Mouse (Mus musculus): ENCODE measurements around the gene Olfr571. TPM values are rescaled to one million over a fixed set of nuclear protein-coding genes. Genes with fewer than 3 reads are reported as not detected.

Gene Olfr571
- polyA plus RNA-seq, 1 experiment: not detected

GRCm38 (mm10) chr7:102924109-102924508 lies 6.8 kb upstream of the Olfr571 start, which contains the start of gene Olfr572:
TSS of gene Olfr572 (plus strand) at chr7:102924409.
- Histone ChIP-seq H3K36me3 (ENCODE audit: control insufficient read depth, insufficient read depth) (no peaks in the 10 kb centered on the region), H3K4me2 (ENCODE audit: low read depth) (no peak within 1 kb of the TSS), H3K4me3 (no peak within 1 kb of the TSS), H3ac (ENCODE audit: control insufficient read depth, insufficient read length) (no peak within 1 kb of the TSS), H3K27me3 (ENCODE audit: control insufficient read depth, insufficient read depth, insufficient read length) (no peaks in the 10 kb centered on the region), H3K79me2 (ENCODE audit: control insufficient read depth, insufficient read depth) (no peaks in the 10 kb centered on the region)
- TF ChIP-seq SRF (IDR thresholded peaks at IDR 0.05; ENCODE audit: control insufficient read depth, insufficient read length, low read depth) (no peak), CEBPB (IDR thresholded peaks at IDR 0.05; ENCODE audit: insufficient read depth, poor library complexity, severe bottlenecking) (no peak), POLR2A (IDR thresholded peaks at IDR 0.05; ENCODE audit: insufficient read length, low read depth) (no peak), MYOD1 (IDR thresholded peaks at IDR 0.05; ENCODE audit: control insufficient read depth in 1 of 3, insufficient read length in 2 of 3, low read depth in 2 of 3) (no peak), E2F4 (IDR thresholded peaks at IDR 0.05; ENCODE audit: insufficient read depth) (no peak), REST (IDR thresholded peaks at IDR 0.05; ENCODE audit: insufficient read depth, insufficient read length) (no peak)

GRCm38 (mm10) chr7:102919632-102920031 lies 2.3 kb upstream of the Olfr571 start:
- Histone ChIP-seq H3ac (ENCODE audit: control insufficient read depth, insufficient read length) (no peak overlapping the region), H3K4me2 (ENCODE audit: low read depth) (no peak overlapping the region), H3K36me3 (ENCODE audit: control insufficient read depth, insufficient read depth) (no peaks in the 10 kb centered on the region), H3K4me3 (no peak overlapping the region), H3K27me3 (ENCODE audit: control insufficient read depth, insufficient read depth, insufficient read length) (no peaks in the 10 kb centered on the region), H3K79me2 (ENCODE audit: control insufficient read depth, insufficient read depth) (no peaks in the 10 kb centered on the region)
- TF ChIP-seq POLR2AphosphoS2 (IDR thresholded peaks at IDR 0.05; ENCODE audit: insufficient read length, low read depth): no peak
- TF ChIP-seq MYOD1 (IDR thresholded peaks at IDR 0.05; ENCODE audit: control insufficient read depth in 1 of 3, insufficient read length in 2 of 3, low read depth in 2 of 3): no peak
- no peak for TF ChIP-seq SRF (IDR thresholded peaks at IDR 0.05; ENCODE audit: control insufficient read depth, insufficient read length, low read depth)
- no peak for TF ChIP-seq E2F4 (IDR thresholded peaks at IDR 0.05; ENCODE audit: insufficient read depth)
- no peak for TF ChIP-seq MAX (IDR thresholded peaks at IDR 0.05; ENCODE audit: low read depth)
- TF ChIP-seq USF1 (IDR thresholded peaks at IDR 0.05; ENCODE audit: low read depth): no peak
- no peak for TF ChIP-seq TCF3 (IDR thresholded peaks at IDR 0.05; ENCODE audit: insufficient read length, low read depth)
- TF ChIP-seq POLR2A (IDR thresholded peaks at IDR 0.05; ENCODE audit: insufficient read length, low read depth): no peak
- TF ChIP-seq MYOG (IDR thresholded peaks at IDR 0.05; ENCODE audit: control insufficient read depth in 1 of 3, insufficient read depth in 1 of 3, insufficient read length in 2 of 3, low read depth in 2 of 3): no peak
- TF ChIP-seq CEBPB (IDR thresholded peaks at IDR 0.05; ENCODE audit: insufficient read depth, poor library complexity, severe bottlenecking): no peak
- no peak for TF ChIP-seq REST (IDR thresholded peaks at IDR 0.05; ENCODE audit: insufficient read depth, insufficient read length)
- no peak for TF ChIP-seq TCF12 (IDR thresholded peaks at IDR 0.05; ENCODE audit: insufficient read depth, poor library complexity, severe bottlenecking)

GRCm38 (mm10) chr7:102916405-102916804 lies 931 bp downstream of the Olfr571 start:
- Histone ChIP-seq H3K36me3 (ENCODE audit: control insufficient read depth, insufficient read depth) (no peaks in the 10 kb centered on the region), H3K79me2 (ENCODE audit: control insufficient read depth, insufficient read depth) (no peaks in the 10 kb centered on the region), H3ac (ENCODE audit: control insufficient read depth, insufficient read length) (no peak overlapping the region), H3K4me3 (no peak overlapping the region), H3K27me3 (ENCODE audit: control insufficient read depth, insufficient read depth, insufficient read length) (no peaks in the 10 kb centered on the region), H3K4me2 (ENCODE audit: low read depth) (no peak overlapping the region)
- TF ChIP-seq POLR2AphosphoS2 (IDR thresholded peaks at IDR 0.05; ENCODE audit: insufficient read length, low read depth) (no peak), POLR2A (IDR thresholded peaks at IDR 0.05; ENCODE audit: insufficient read length, low read depth) (no peak), E2F4 (IDR thresholded peaks at IDR 0.05; ENCODE audit: insufficient read depth) (no peak), TCF3 (IDR thresholded peaks at IDR 0.05; ENCODE audit: insufficient read length, low read depth) (no peak), USF1 (IDR thresholded peaks at IDR 0.05; ENCODE audit: low read depth) (no peak), TCF12 (IDR thresholded peaks at IDR 0.05; ENCODE audit: insufficient read depth, poor library complexity, severe bottlenecking) (no peak), MYOG (IDR thresholded peaks at IDR 0.05; ENCODE audit: control insufficient read depth in 1 of 3, insufficient read depth in 1 of 3, insufficient read length in 2 of 3, low read depth in 2 of 3) (no peak), CEBPB (IDR thresholded peaks at IDR 0.05; ENCODE audit: insufficient read depth, poor library complexity, severe bottlenecking) (no peak), MYOD1 (IDR thresholded peaks at IDR 0.05; ENCODE audit: control insufficient read depth in 1 of 3, insufficient read length in 2 of 3, low read depth in 2 of 3) (no peak), MAX (IDR thresholded peaks at IDR 0.05; ENCODE audit: low read depth) (no peak)

- Histone ChIP-seq H3ac (ENCODE audit: control insufficient read depth, insufficient read length) (no peak overlapping the region), H3K27me3 (ENCODE audit: control insufficient read depth, insufficient read depth, insufficient read length) (no peaks in the 10 kb centered on the region), H3K36me3 (ENCODE audit: control insufficient read depth, insufficient read depth) (no peaks in the 10 kb centered on the region), H3K4me2 (ENCODE audit: low read depth) (no peak overlapping the region), H3K4me3 (no peak overlapping the region), H3K79me2 (ENCODE audit: control insufficient read depth, insufficient read depth) (no peaks in the 10 kb centered on the region)
- TF ChIP-seq TCF3 (IDR thresholded peaks at IDR 0.05; ENCODE audit: insufficient read length, low read depth): no peak
- TF ChIP-seq MYOD1 (IDR thresholded peaks at IDR 0.05; ENCODE audit: control insufficient read depth in 1 of 3, insufficient read length in 2 of 3, low read depth in 2 of 3): no peak
- no peak for TF ChIP-seq POLR2A (IDR thresholded peaks at IDR 0.05; ENCODE audit: insufficient read length, low read depth)
- no peak for TF ChIP-seq POLR2AphosphoS2 (IDR thresholded peaks at IDR 0.05; ENCODE audit: insufficient read length, low read depth)
- no peak for TF ChIP-seq E2F4 (IDR thresholded peaks at IDR 0.05; ENCODE audit: insufficient read depth)
- TF ChIP-seq USF1 (IDR thresholded peaks at IDR 0.05; ENCODE audit: low read depth): no peak
- TF ChIP-seq SRF (IDR thresholded peaks at IDR 0.05; ENCODE audit: control insufficient read depth, insufficient read length, low read depth): no peak
These were observed 2.1 kb downstream of the Olfr571 start for GRCm38 (mm10) chr7:102915261-102915660.

GRCm38 (mm10) chr7:102890782-102891181 lies 26.6 kb downstream of the Olfr571 start, which contains the start of gene Olfr569:
TSS of gene Olfr569 (minus strand) at chr7:102890882.
- Histone ChIP-seq H3K27me3 (ENCODE audit: control insufficient read depth, insufficient read depth, insufficient read length) (no peaks in the 10 kb centered on the region), H3K79me2 (ENCODE audit: control insufficient read depth, insufficient read depth) (no peaks in the 10 kb centered on the region), H3K36me3 (ENCODE audit: control insufficient read depth, insufficient read depth) (no peaks in the 10 kb centered on the region), H3K4me2 (ENCODE audit: low read depth) (no peak within 1 kb of the TSS), H3ac (ENCODE audit: control insufficient read depth, insufficient read length) (no peak within 1 kb of the TSS), H3K4me3 (no peak within 1 kb of the TSS)
- TF ChIP-seq CEBPB (IDR thresholded peaks at IDR 0.05; ENCODE audit: insufficient read depth, poor library complexity, severe bottlenecking): no peak
- no peak for TF ChIP-seq SRF (IDR thresholded peaks at IDR 0.05; ENCODE audit: control insufficient read depth, insufficient read length, low read depth)
- no peak for TF ChIP-seq TCF3 (IDR thresholded peaks at IDR 0.05; ENCODE audit: insufficient read length, low read depth)
- no peak for TF ChIP-seq USF1 (IDR thresholded peaks at IDR 0.05; ENCODE audit: low read depth)
- no peak for TF ChIP-seq MYOD1 (IDR thresholded peaks at IDR 0.05; ENCODE audit: control insufficient read depth in 1 of 3, insufficient read length in 2 of 3, low read depth in 2 of 3)
- TF ChIP-seq POLR2AphosphoS2 (IDR thresholded peaks at IDR 0.05; ENCODE audit: insufficient read length, low read depth): no peak
- TF ChIP-seq MYOG (IDR thresholded peaks at IDR 0.05; ENCODE audit: control insufficient read depth in 1 of 3, insufficient read depth in 1 of 3, insufficient read length in 2 of 3, low read depth in 2 of 3): no peak
- TF ChIP-seq POLR2A (IDR thresholded peaks at IDR 0.05; ENCODE audit: insufficient read length, low read depth): no peak
- no peak for TF ChIP-seq TCF12 (IDR thresholded peaks at IDR 0.05; ENCODE audit: insufficient read depth, poor library complexity, severe bottlenecking)
- TF ChIP-seq E2F4 (IDR thresholded peaks at IDR 0.05; ENCODE audit: insufficient read depth): no peak
- no peak for TF ChIP-seq REST (IDR thresholded peaks at IDR 0.05; ENCODE audit: insufficient read depth, insufficient read length)
- TF ChIP-seq MAX (IDR thresholded peaks at IDR 0.05; ENCODE audit: low read depth): no peak

All from myocyte (in vitro differentiated cells).